12 mouse cellular contexts compared by ENCODE assay signal in genomic region chr6:54752076-54752475, GRCm38 (mm10).
A peak's percentile ranks its signal among the peaks of the same experiment; 100 is the strongest.
DNase-seq lines count a peak whose midpoint lies in the region; ATAC-seq and TF ChIP-seq lines count a peak whose summit lies in the region.
"Had no signal": no experiment of that assay in that cellular context is flagged by ENCODE, and none has a peak within 500 bp of the region (broad histone marks: within the 10 kb centered on the region; RNA-seq: fewer than 3 reads in every experiment).

No protein-coding gene starts in this region.

- no peak overlapping the region for H3K4me3 ChIP-seq in bone marrow, adult 2 months (replicated peaks; ENCODE audit: control insufficient read depth, low read depth, low read length)
- H3K4me3 ChIP-seq in midbrain, embryonic 10.5 days: no peak overlapping the region

- peak overlapping the region; percentile 64 for H3K27ac ChIP-seq in bone marrow, adult 2 months (ENCODE audit: control insufficient read depth, insufficient read depth, low read depth, low read length, poor library complexity)
- no peak overlapping the region for H3K27ac ChIP-seq in midbrain, embryonic 10.5 days (replicated peaks)

- WGBS in bone marrow, adult 2 months: 10% methylated on average over 3 of the region's 3 CpGs
- 75% methylated on average over 3 of the region's 3 CpGs for WGBS in midbrain, embryonic 10.5 days

- no peaks in the 10 kb centered on the region for H3K27me3 ChIP-seq in midbrain, embryonic 10.5 days (ENCODE audit: low read depth, poor library complexity, severe bottlenecking)

- H3K36me3 ChIP-seq in midbrain, embryonic 10.5 days: no peaks in the 10 kb centered on the region

- H3K9me3 ChIP-seq in midbrain, embryonic 10.5 days (replicated peaks): no peaks in the 10 kb centered on the region

- peak; percentile 68 for ATAC-seq in megakaryocyte, adult 5-6 weeks (ENCODE audit: poor library complexity, severe bottlenecking)
- ATAC-seq: liver, postnatal 0 days had no signal

- no peak for TF ChIP-seq CTCF in bone marrow, adult 2 months (IDR thresholded peaks at IDR 0.05; ENCODE audit: control insufficient read depth, insufficient read depth, low read length)

- TF ChIP-seq POLR2A in bone marrow, adult 2 months (IDR thresholded peaks at IDR 0.05; ENCODE audit: borderline replicate concordance, control insufficient read depth, low read depth, low read length): no peak

- H3K4me1 ChIP-seq in bone marrow, adult 2 months (ENCODE audit: control insufficient read depth, insufficient read depth, low read length): peaks cover 3% of the 10 kb centered on the region
- 0 out of 2 replicates have a peak, but pooled peaks cover under 1% of the 10 kb centered on the region for H3K4me1 ChIP-seq in midbrain, embryonic 10.5 days

- peak; percentile 36 for DNase-seq in layer of hippocampus, adult 9-11 months
- DNase-seq in layer of hippocampus, postnatal 25 days (ENCODE audit: extremely low spot score in 1 of 2, low spot score in 1 of 2): no peak
- peak; percentile 63 to 71 for DNase-seq in B cell, adult 2 months
- DNase-seq in gastrocnemius, postnatal 25 days: no peak
- DNase-seq in midbrain, embryonic 10.5 days (ENCODE audit: low spot score): no peak
- DNase-seq in right cerebral cortex, adult 2 months (ENCODE audit: low spot score in 2 of 2): no peak
- DNase-seq: cerebellum, adult 11 months; kidney, adult 2 months; liver, postnatal 0 days; right cerebral cortex, postnatal 14 days had no signal

Comparison
In these comparisons a context has a peak if more than half of its experiments do, and no peak if none do; other contexts are left out.
1. DNase-seq: peak in layer of hippocampus, adult 9-11 months (single experiment) and B cell, adult 2 months (2 of 2); none in layer of hippocampus, postnatal 25 days (0 of 2), gastrocnemius, postnatal 25 days (single experiment), midbrain, embryonic 10.5 days (single experiment) and right cerebral cortex, adult 2 months (0 of 2).